Mouse (Mus musculus) lung, postnatal 0 days (tissue): Measurements from ENCODE around the gene Cptp. TPM values are rescaled to one million over a fixed set of nuclear protein-coding genes. Genes with fewer than 3 reads are reported as not detected.

Experiments
- ATAC-seq: fragments of 200-750 bp; cut with Nextera tagmentation; 2 replicates; pipeline ENCODE4 v1.8.0; 2017; ENCODE audit warnings: moderate library complexity
- DNase-seq: peaks from one replicate; pipeline ENCODE4 v3.0.0-alpha.2; 2016; ENCODE audit warnings: low spot score
- H3K27ac ChIP-seq: fragments of 300-500 bp; sonication (generic); 2 replicates; pipeline ENCODE4 v1.5.1; 2014; ENCODE audit warnings: antibody characterized with exemption, mild to moderate bottlenecking, low read length, mixed read lengths
- H3K27me3 ChIP-seq: fragments of 300-500 bp; sonication (generic); replicated peaks from 2 replicates; pipeline ENCODE4 v1.6.1; 2014; ENCODE audit warnings: low read length, mixed read lengths; ENCODE audit not compliant: insufficient read depth
- H3K36me3 ChIP-seq: fragments of 300-500 bp; sonication (generic); 2 replicates; pipeline ENCODE4 v1.6.1; 2014; ENCODE audit warnings: low read length, mixed read lengths; ENCODE audit not compliant: insufficient read depth
- H3K4me1 ChIP-seq: fragments of 300-500 bp; sonication (generic); 2 replicates; pipeline ENCODE4 v1.6.1; 2014; ENCODE audit warnings: antibody characterized with exemption, low read depth, low read length, mixed read lengths; ENCODE audit not compliant: insufficient read depth
- H3K4me2 ChIP-seq: fragments of 300-500 bp; sonication (generic); replicated peaks from 2 replicates; pipeline ENCODE4 v1.6.1; 2014; ENCODE audit warnings: low read depth, mild to moderate bottlenecking, low read length, moderate library complexity, mixed read lengths
- H3K4me3 ChIP-seq: fragments of 300-500 bp; sonication (generic); 2 replicates; pipeline ENCODE4 v1.5.1; 2014; ENCODE audit warnings: low read depth, low read length
- H3K9ac ChIP-seq: fragments of 300-500 bp; sonication (generic); replicated peaks from 2 replicates; pipeline ENCODE4 v1.6.1; 2014; ENCODE audit warnings: low read depth, mild to moderate bottlenecking
- H3K9me3 ChIP-seq: fragments of 300-500 bp; sonication (generic); 2 replicates; pipeline ENCODE4 v1.6.1; 2016; ENCODE audit warnings: low read length, mixed read lengths
- CTCF ChIP-seq: IDR thresholded peaks from 2 replicates; pipeline ENCODE4 v1.5.1; 2016; ENCODE audit warnings: antibody characterized with exemption, mild to moderate bottlenecking
- EP300 ChIP-seq: IDR thresholded peaks from 2 replicates; pipeline ENCODE4 v1.6.1; 2016; ENCODE audit warnings: antibody characterized with exemption, mild to moderate bottlenecking, control low read depth
- WGBS: fragments of 180-500 bp; shearing (Covaris S2); extraction: QIAGEN DNeasy Blood & Tissue Kit; methylation state at CpG from one replicate; pipeline ENCODE4 v1.1.7; 2014; 5-methylcytosine and 5-hydroxymethylcytosine counted together
- polyA plus RNA-seq: library from polyadenylated mRNA; unstranded; fragments of >200 nt; fragmentation: Nextera tagmentation; extraction: Ambion mirVana; gene quantifications from 2 replicates; pipeline ENCODE4 v1.2.1, GENCODE M21; 2015

Cptp gene
- polyA plus RNA-seq, 1 experiment from 2014 or later: 13.8 TPM

- no peak for TF ChIP-seq CTCF
- TF ChIP-seq EP300: no peak
- Histone ChIP-seq H3K9me3 (no peaks in the 10 kb centered on the region), H3K4me1 (no peaks in the 10 kb centered on the region), H3K27me3 (no peaks in the 10 kb centered on the region), H3K4me2 (no peak overlapping the region), H3K4me3 (no peak overlapping the region), H3K9ac (no peak overlapping the region), H3K36me3 (peaks cover 12% of the 10 kb centered on the region; the same call in 1 of the 2 replicates), H3K27ac (no peak overlapping the region)
- WGBS: 88% methylated on average over 12 of the region's 12 CpGs
- ATAC-seq (no peak), DNase-seq (no peak)
Observed at GRCm38 (mm10) chr4:155856071-155856470, 13.2 kb downstream of the Cptp start.

- TF ChIP-seq EP300 (no peak), CTCF (no peak)
- 94% methylated on average over 12 of the region's 12 CpGs for WGBS
- Histone ChIP-seq H3K36me3 (peaks cover 12% of the 10 kb centered on the region; the same call in 1 of the 2 replicates), H3K4me3 (no peak overlapping the region), H3K9ac (no peak overlapping the region), H3K4me1 (no peaks in the 10 kb centered on the region), H3K9me3 (no peaks in the 10 kb centered on the region), H3K27me3 (no peaks in the 10 kb centered on the region), H3K27ac (no peak overlapping the region), H3K4me2 (no peak overlapping the region)
- no peak for DNase-seq
- no peak for ATAC-seq
Observed at GRCm38 (mm10) chr4:155854991-155855390, 14.2 kb downstream of the Cptp start.

- H3K27me3 ChIP-seq: no peaks in the 10 kb centered on the region
- no peak for TF ChIP-seq CTCF
- no peak for TF ChIP-seq EP300
- no peak overlapping the region for H3K9ac ChIP-seq
- H3K4me3 ChIP-seq: no peak overlapping the region
- no peak for DNase-seq
- H3K27ac ChIP-seq: no peak overlapping the region
- peaks cover 9% of the 10 kb centered on the region; the same call in 1 of the 2 replicates for H3K36me3 ChIP-seq
- peaks cover 9% of the 10 kb centered on the region; the same call in 1 of the 2 replicates for H3K4me1 ChIP-seq
- 85% methylated on average over 8 of the region's 9 CpGs for WGBS
- no peak overlapping the region for H3K4me2 ChIP-seq
- no peak for ATAC-seq
- H3K9me3 ChIP-seq: no peaks in the 10 kb centered on the region
Observed at GRCm38 (mm10) chr4:155853421-155853820, 15.8 kb downstream of the Cptp start.

- no peak overlapping the region for H3K4me2 ChIP-seq
- no peak overlapping the region for H3K4me3 ChIP-seq
- WGBS: 47% methylated on average over 2 of the region's 2 CpGs
- ATAC-seq (no peak), DNase-seq (peak; percentile 33)
- H3K27ac ChIP-seq: no peak overlapping the region
- TF ChIP-seq CTCF: no peak
- no peak for TF ChIP-seq EP300
- peaks cover 6% of the 10 kb centered on the region; the same call in 1 of the 2 replicates for H3K36me3 ChIP-seq
- H3K4me1 ChIP-seq: peaks cover 16% of the 10 kb centered on the region; the same call in 1 of the 2 replicates
- H3K9ac ChIP-seq: no peak overlapping the region
- H3K9me3 ChIP-seq: no peaks in the 10 kb centered on the region
- no peaks in the 10 kb centered on the region for H3K27me3 ChIP-seq
Observed at GRCm38 (mm10) chr4:155851951-155852411, 17.3 kb downstream of the Cptp start.

GRCm38 (mm10) chr4:155851368-155851767 is 17.9 kb downstream of the Cptp start:
- Histone ChIP-seq H3K4me1 (peaks cover 21% of the 10 kb centered on the region; the same call in 1 of the 2 replicates), H3K27me3 (no peaks in the 10 kb centered on the region), H3K9me3 (no peaks in the 10 kb centered on the region), H3K4me3 (no peak overlapping the region), H3K36me3 (peaks cover 6% of the 10 kb centered on the region; the same call in 1 of the 2 replicates), H3K27ac (no peak overlapping the region), H3K4me2 (no peak overlapping the region), H3K9ac (no peak overlapping the region)
- DNase-seq (no peak), ATAC-seq (no peak)
- 86% methylated on average over 3 of the region's 3 CpGs for WGBS
- TF ChIP-seq EP300 (no peak), CTCF (no peak)

GRCm38 (mm10) chr4:155849792-155850451 is 19.3 kb downstream of the Cptp start:
- ATAC-seq (no peak), DNase-seq (no peak)
- peaks cover 21% of the 10 kb centered on the region; the same call in 1 of the 2 replicates for H3K4me1 ChIP-seq
- H3K36me3 ChIP-seq: 0 out of 2 replicates have a peak, but pooled peaks cover 6% of the 10 kb centered on the region
- 90% methylated on average over 3 of the region's 3 CpGs for WGBS
- no peaks in the 10 kb centered on the region for H3K9me3 ChIP-seq
- no peak overlapping the region for H3K9ac ChIP-seq
- no peaks in the 10 kb centered on the region for H3K27me3 ChIP-seq
- no peak overlapping the region for H3K4me3 ChIP-seq
- H3K4me2 ChIP-seq: no peak overlapping the region
- TF ChIP-seq EP300: no peak
- no peak for TF ChIP-seq CTCF
- H3K27ac ChIP-seq: no peak overlapping the region
